Mouse (Mus musculus): ENCODE data around the gene Emc1.

Emc1 gene

GRCm38 (mm10) chr4:139351931-139352711 is at the start of gene Emc1, which contains the start of the genes Mrto4 and Ubr4:
TSS of gene Emc1 (plus strand) at chr4:139352587.
TSS of gene Mrto4 (minus strand) at chr4:139352576.
TSS of gene Ubr4 (plus strand) at chr4:139352609.
- peak; percentile 92 for DNase-seq

GRCm38 (mm10) chr4:139305521-139305920 is 46.9 kb upstream of the Emc1 start:
- no peak for DNase-seq

GRCm38 (mm10) chr4:139307916-139308315 is 44.5 kb upstream of the Emc1 start:
- no peak for DNase-seq

GRCm38 (mm10) chr4:139309651-139310050 is 42.7 kb upstream of the Emc1 start:
- DNase-seq: no peak

GRCm38 (mm10) chr4:139310171-139310898 is 42.1 kb upstream of the Emc1 start, which contains the start of the genes Pqlc2 and Akr7a5:
TSS of gene Pqlc2 (minus strand) at chr4:139310708.
TSS of gene Akr7a5 (plus strand) at chr4:139310744.
- DNase-seq: peak; percentile 96

GRCm38 (mm10) chr4:139310899-139311701 is 41.3 kb upstream of the Emc1 start:
- no peak for DNase-seq

GRCm38 (mm10) chr4:139311707-139312106 is 40.7 kb upstream of the Emc1 start:
- no peak for DNase-seq

- DNase-seq: peak; percentile 54
These were observed 39.8 kb upstream of the Emc1 start for GRCm38 (mm10) chr4:139312632-139313031.

- no peak for DNase-seq
These were observed 33.9 kb upstream of the Emc1 start for GRCm38 (mm10) chr4:139318449-139318848.

- DNase-seq: no peak
These were observed 32.6 kb upstream of the Emc1 start for GRCm38 (mm10) chr4:139319740-139320139.

GRCm38 (mm10) chr4:139330605-139331004 is 21.8 kb upstream of the Emc1 start:
- peak; percentile 89 for DNase-seq

- DNase-seq: no peak
These were observed 17.6 kb upstream of the Emc1 start for GRCm38 (mm10) chr4:139334631-139335295.

- DNase-seq: no peak
These were observed 16.9 kb upstream of the Emc1 start for GRCm38 (mm10) chr4:139335507-139335906.

- DNase-seq: peak; percentile 83
These were observed 15.4 kb upstream of the Emc1 start for GRCm38 (mm10) chr4:139336822-139337483.

- no peak for DNase-seq
These were observed 14.2 kb upstream of the Emc1 start for GRCm38 (mm10) chr4:139338145-139338544.

- DNase-seq: no peak
These were observed 11.6 kb upstream of the Emc1 start for GRCm38 (mm10) chr4:139340835-139341234.

- DNase-seq: peak; percentile 14
These were observed 10.7 kb upstream of the Emc1 start for GRCm38 (mm10) chr4:139341556-139342233.

- DNase-seq: no peak
These were observed 8.7 kb upstream of the Emc1 start for GRCm38 (mm10) chr4:139343718-139344117.

- no peak for DNase-seq
These were observed 6.9 kb upstream of the Emc1 start for GRCm38 (mm10) chr4:139345416-139346019.

- no peak for DNase-seq
These were observed 445 bp downstream of the Emc1 start for GRCm38 (mm10) chr4:139352832-139353231.

GRCm38 (mm10) chr4:139357211-139357610 is 4.8 kb downstream of the Emc1 start:
- DNase-seq: no peak
